Mouse (Mus musculus): ENCODE data around the gene Spata48. TPM values are rescaled to one million over a fixed set of nuclear protein-coding genes. Genes with fewer than 3 reads are reported as not detected.

Gene Spata48
- total RNA-seq, 2 experiments from 2014 or later: 0.56 TPM; not detected in 1

GRCm38 (mm10) chr11:11513008-11513799, 51.3 kb downstream of the Spata48 start:
- H3K4me3 ChIP-seq: no peak overlapping the region
- no peak for TF ChIP-seq CTCF (IDR thresholded peaks at IDR 0.05)
- no peak overlapping the region for H3K27ac ChIP-seq
- intact Hi-C loops (cut with DNase I): no loop called here
- DNase-seq: no peak

DNA sequence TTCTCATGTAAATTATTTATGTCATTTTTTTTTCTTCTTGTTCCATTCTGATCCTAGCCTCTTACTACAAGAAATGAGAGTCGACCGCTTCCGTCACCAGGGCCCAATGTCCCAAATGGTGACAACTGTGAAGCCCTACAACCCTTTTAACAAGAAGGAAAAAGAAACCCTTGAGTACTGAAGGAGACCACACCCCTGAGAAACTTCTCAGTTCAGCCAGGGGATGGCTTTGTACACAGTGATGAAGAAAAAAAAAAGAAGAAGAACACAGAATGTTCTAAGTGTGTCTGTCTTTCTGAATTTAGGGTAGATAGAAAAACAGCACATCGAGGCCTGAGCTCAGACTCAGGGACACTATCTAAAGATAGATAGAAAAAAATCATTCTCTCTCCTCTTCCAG, 53.0 kb downstream of the Spata48 start:
- no peak for DNase-seq
- no peak for TF ChIP-seq CTCF (IDR thresholded peaks at IDR 0.05)
- Histone ChIP-seq H3K4me3 (no peak overlapping the region), H3K27ac (no peak overlapping the region)
- intact Hi-C loops (cut with DNase I): no loop called here

GRCm38 (mm10) chr11:11517781-11518435, 56.0 kb downstream of the Spata48 start:
- Histone ChIP-seq H3K27ac (no peak overlapping the region), H3K4me3 (no peak overlapping the region)
- intact Hi-C loops (cut with DNase I): no loop called here
- TF ChIP-seq CTCF (IDR thresholded peaks at IDR 0.05): no peak
- no peak for DNase-seq

GRCm38 (mm10) chr11:11519255-11520243, 57.7 kb downstream of the Spata48 start:
- TF ChIP-seq CTCF (IDR thresholded peaks at IDR 0.05): no peak
- intact Hi-C loops (cut with DNase I): no loop called here
- no peak for DNase-seq
- Histone ChIP-seq H3K27ac (no peak overlapping the region), H3K4me3 (no peak overlapping the region)

DNA sequence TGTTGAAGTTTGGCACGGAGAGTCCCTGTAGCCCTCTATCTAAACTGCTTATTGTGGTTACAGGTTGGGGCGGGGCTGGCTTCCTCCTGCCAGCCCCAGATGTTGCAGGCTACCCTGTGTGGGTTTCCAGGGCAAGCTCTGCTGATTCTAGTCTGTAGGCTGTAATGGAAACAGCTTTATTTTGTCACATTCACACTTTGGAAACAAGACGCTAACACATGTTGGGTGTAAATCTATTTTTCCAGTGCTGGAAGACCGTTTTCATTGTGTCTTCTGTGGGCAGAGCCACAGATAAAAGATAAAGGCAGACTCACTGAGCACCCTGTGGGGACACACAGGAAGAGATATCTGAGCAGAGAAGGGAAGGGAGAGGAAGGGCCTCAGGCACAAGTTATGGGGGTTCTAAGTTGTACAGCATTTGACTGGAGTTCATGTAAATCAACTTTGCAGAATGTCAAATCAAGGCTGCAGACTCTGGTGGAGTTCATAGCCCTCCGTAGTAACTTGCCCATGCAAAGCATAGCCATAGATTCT, 60.1 kb downstream of the Spata48 start:
- intact Hi-C loops (cut with DNase I): no loop called here
- Histone ChIP-seq H3K4me3 (no peak overlapping the region), H3K27ac (no peak overlapping the region)
- TF ChIP-seq CTCF (IDR thresholded peaks at IDR 0.05): no peak
- DNase-seq: no peak

DNA sequence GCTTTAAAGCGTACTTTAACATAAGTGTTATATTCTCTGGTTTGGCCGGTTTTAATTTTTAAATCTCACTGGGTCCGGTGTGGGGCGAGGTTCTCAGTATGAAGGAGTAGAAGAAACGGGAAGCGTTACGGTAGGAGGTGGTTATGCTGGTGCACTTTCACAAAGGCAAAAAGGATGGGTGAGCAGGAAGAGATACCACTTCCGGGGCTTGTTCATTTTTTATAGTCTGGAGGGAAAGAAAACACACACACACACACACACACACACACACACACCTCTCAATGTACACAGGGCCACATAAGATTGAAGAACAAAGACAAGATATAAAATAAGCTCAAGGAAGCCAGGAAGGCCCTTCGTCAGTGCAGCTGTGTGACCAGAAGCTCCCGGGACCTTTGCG, 66.9 kb downstream of the Spata48 start:
- Histone ChIP-seq H3K4me3 (no peak overlapping the region), H3K27ac (no peak overlapping the region)
- intact Hi-C loops (cut with DNase I): no loop called here
- no peak for DNase-seq
- no peak for TF ChIP-seq CTCF (IDR thresholded peaks at IDR 0.05)

- Histone ChIP-seq H3K4me3 (no peak overlapping the region), H3K27ac (no peak overlapping the region)
- DNase-seq: no peak
- no peak for TF ChIP-seq CTCF (IDR thresholded peaks at IDR 0.05)
- intact Hi-C loops (cut with DNase I): no loop called here
Observed at GRCm38 (mm10) chr11:11529165-11529564, 67.3 kb downstream of the Spata48 start.

- no peak for DNase-seq
- TF ChIP-seq CTCF (IDR thresholded peaks at IDR 0.05): no peak
- Histone ChIP-seq H3K27ac (no peak overlapping the region), H3K4me3 (no peak overlapping the region)
- intact Hi-C loops (cut with DNase I): no loop called here
Observed at GRCm38 (mm10) chr11:11530126-11530525, 68.2 kb downstream of the Spata48 start.

DNA sequence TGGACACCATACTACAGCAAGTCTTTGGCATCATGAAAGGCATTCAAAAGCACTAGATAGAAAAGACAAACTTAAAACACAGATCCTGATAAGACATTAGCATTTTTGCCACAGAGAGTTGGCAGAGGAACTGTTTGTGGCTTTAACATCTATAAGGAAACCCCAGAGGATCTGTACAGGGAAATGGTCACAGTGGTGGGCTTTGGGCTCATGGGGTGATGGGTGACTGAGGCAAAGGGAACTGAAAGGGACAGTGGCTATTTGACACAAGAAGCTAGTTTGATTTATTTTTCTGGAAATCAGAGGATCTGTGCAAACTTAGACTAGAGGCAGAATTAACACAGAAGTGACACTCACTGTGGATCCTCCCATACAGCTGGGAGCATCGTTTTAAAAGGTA, 74.4 kb downstream of the Spata48 start:
- no peak for DNase-seq
- intact Hi-C loops (cut with DNase I): no loop called here
- Histone ChIP-seq H3K27ac (no peak overlapping the region), H3K4me3 (no peak overlapping the region)
- TF ChIP-seq CTCF (IDR thresholded peaks at IDR 0.05): no peak

- Histone ChIP-seq H3K4me3 (no peak overlapping the region), H3K27ac (no peak overlapping the region)
- intact Hi-C loops (cut with DNase I): no loop called here
- DNase-seq: no peak
- no peak for TF ChIP-seq CTCF (IDR thresholded peaks at IDR 0.05)
Observed at GRCm38 (mm10) chr11:11545948-11546347, 84.1 kb downstream of the Spata48 start.

DNA sequence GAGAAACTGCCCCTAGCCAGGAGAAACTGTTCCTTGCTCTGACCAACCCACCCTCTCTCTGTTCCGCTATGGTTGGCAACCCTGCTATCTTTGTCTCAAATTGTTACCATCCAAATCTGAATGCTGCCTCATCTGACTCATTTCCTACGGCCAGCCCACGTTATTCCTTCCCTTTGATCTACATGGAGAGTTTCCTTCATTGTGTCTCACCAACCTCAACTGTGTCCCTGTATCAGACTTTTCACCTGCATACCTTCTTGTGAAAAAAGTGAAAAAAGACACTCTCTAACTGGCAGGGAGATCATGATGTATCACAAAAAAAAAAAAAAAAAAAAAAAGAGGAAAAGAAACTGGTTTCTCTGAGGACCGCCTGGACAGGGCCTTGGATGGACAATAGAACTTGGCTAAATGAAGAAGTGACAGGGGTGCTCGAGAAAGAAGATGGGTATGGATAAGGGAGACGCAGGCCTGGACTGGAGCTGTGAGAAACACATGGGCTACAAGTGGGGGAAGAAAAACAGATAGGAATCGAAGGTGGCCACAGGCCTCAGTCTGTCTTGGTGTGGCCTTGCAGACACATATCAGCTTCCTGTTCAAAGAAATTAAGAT, 85.1 kb downstream of the Spata48 start:
- no peak for DNase-seq
- Histone ChIP-seq H3K4me3 (no peak overlapping the region), H3K27ac (no peak overlapping the region)
- intact Hi-C loops (cut with DNase I): no loop called here
- no peak for TF ChIP-seq CTCF (IDR thresholded peaks at IDR 0.05)

DNA sequence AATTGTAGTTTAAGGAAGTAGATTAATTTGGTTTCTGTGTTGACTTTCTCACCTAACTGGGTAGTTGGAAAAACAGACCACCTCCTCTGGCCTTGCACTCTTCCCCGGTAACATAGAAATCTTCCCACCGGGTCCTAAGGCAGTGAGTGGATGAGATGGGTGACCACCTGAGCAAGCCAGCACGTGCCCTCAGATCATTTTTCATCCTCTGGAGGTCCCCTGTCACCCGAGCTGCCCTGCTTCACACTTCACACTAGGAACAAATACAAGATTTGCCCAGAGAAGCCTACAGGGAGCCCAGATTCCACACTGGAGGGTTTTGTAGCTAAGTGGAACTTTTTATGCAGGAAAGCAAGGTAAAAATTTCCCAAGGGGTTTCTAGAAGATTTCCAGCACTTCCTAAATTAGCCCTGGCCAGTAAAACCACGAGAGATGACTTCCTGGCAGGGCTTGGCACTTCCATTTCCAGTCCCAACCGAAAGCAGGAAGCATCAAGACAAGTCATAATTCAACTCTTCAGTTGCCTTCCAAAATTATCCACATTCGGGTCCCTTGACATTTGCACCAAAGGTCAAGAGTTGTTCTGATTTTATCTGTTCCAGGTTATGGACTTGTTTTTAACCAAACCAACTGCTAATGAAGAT, 85.8 kb downstream of the Spata48 start:
- TF ChIP-seq CTCF (IDR thresholded peaks at IDR 0.05): no peak
- intact Hi-C loops (cut with DNase I): no loop called here
- no peak overlapping the region for H3K27ac ChIP-seq
- no peak overlapping the region for H3K4me3 ChIP-seq
- DNase-seq: no peak
